Mouse (Mus musculus) lung, postnatal 4 days (tissue): ENCODE measurements around the gene Ube2v1.

Experiments used
- DNase-seq, 2 experiments: peaks; one replicate each; pipeline ENCODE4 v3.0.0; 2021

The Ube2v1 gene

DNA sequence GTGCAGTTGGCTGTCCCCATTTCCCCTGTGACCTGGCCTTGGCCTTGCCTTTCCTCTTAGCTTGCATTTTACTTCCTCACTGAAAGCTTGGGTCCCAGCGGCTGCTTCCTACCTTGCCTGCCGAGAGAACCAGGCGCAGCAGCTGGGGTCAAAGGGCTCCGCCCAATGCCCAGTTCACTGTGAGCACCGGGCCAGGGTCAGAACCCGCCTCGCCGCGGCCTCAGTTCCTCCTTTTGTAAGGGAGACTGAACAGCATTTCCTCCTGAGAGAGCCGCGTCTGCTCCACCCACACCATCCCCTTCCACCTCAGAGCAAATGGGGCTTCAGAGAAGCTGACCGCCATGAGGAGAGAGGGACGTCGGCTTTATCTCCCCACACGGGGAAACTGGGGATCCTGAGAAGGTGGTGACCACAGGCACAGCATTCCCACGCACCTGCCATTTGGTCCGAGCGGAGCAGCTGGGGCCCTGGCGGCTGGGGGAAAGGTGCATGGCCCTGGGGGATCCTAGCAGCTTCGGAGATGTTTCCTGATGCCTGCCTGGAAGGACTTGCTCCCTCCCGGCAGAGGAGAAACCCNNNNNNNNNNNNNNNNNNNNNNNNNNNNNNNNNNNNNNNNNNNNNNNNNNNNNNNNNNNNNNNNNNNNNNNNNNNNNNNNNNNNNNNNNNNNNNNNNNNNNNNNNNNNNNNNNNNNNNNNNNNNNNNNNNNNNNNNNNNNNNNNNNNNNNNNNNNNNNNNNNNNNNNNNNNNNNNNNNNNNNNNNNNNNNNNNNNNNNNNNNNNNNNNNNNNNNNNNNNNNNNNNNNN is 42.9 kb downstream of the Ube2v1 start:
- DNase-seq = peak; percentile 83 to 86

DNA sequence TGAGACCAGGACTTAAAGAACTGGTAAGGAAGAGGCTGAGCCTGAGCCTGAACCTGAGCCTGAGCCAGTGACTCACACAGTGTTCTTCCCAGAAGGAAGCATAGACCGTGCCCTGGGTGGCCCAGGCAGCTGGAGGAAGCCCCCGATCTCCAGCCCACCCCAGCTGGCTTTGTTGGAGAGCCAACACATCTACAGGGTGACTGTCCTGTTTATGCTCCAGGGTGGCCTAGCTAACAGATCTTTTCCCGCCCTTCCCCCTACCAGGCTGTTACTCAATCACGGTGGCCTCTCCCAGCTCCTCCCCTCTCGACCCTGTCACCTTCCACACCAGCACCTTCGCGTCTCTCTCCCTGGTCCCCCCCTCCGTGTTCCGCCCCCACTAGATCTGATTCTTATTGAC is 44.9 kb downstream of the Ube2v1 start:
- peak; percentile 64 to 87 for DNase-seq

DNA sequence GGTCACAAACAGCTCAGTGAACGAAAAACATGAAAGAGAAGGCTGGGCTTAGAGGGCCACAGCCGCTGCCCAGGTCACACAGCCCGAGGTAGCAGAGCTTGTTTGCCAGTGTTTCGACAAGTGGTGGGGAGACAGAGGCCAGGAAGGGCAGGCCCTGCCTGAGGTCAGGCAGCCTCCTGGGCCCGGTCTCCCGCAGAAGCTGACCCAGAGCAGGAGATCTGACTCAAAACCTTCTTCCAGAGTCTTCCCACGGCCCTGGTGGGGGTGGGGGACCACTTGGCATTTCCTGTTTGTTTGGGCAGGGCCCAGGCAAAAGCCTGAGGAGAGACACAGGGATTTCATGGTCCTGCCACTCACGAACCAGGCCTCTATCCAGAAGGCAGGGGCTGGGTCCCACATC is 45.9 kb downstream of the Ube2v1 start:
- peak; percentile 78 to 90 for DNase-seq

DNA sequence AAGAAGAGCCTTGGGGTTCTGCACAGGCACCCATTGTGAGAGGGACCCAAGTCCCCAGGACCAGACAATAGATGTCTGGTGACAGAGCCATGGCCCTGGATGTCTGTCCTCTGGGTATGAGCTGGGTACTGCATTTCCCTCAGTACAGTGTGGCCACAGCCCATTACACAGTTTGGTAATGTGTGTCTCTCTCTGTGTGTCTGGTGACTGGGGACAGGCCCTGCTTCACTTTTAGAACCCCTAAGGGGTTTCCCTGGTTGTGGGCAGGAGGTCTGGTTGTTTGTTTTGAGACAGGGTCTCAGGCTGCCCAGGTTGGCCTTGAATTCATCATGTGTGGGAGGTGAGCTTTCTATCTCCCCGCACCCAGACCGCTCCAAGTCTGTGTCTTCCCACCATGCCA is 46.6 kb downstream of the Ube2v1 start:
- no peak for DNase-seq

DNA sequence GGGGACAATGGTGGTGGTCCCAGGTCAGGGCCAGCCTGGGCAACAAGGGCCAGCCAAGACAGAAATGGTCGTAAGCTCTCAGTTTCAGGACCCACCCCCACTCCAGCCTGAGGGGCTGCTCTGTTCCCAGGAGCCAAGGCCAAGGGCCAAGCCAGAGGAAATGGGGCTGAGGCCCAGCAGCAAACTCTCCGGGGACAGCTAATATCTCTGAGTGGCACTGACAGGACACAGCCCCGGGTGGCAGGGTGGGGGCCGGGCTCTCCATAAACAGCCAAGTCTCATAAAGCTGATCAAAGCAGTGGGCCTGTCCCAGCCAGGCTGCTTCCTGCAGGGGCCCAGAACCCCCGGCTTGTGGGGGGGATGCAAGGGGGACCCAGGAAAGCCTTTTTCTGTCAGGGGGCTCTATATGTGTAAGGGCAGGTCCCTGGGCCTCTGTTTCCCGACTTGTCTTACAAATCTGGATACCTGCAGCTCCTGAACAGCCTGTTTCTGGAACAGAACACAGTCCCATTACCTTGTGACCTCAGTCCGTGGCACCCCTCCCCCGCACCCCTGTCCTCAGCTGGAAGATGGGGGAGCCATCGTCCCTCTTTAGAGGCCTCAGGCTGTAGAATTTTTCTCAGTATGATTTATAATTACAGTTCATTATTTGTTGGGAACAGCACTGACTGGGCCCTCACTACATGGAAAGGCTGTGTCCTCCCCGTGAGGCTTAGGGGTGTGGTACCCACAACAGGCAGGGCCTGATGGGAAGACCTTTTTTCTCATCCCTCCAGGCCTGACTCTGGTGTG is 48.5 kb downstream of the Ube2v1 start:
- DNase-seq = peak; percentile 84 to 95

DNA sequence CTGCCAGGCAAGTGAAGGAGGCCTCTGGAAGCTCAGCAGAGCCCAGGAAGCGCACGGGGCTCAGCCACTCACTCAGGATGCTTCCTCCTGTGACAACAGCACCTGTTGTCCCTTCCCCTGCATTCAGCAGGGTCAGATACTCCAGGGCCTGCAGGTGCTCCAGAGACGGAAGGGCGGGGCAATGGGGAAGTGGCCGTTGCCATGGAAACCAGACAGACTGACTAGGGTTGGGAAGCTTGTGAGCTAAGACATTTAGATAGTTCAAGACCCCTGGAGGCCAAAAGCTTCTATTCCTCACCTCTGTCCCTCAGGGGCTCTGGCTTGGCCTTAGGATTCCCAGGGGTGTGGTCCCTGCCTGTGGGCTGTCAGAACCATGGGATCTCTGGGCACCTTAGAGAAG is 53.4 kb downstream of the Ube2v1 start:
- DNase-seq = peak in 1 of 2 experiments; percentile 62

DNA sequence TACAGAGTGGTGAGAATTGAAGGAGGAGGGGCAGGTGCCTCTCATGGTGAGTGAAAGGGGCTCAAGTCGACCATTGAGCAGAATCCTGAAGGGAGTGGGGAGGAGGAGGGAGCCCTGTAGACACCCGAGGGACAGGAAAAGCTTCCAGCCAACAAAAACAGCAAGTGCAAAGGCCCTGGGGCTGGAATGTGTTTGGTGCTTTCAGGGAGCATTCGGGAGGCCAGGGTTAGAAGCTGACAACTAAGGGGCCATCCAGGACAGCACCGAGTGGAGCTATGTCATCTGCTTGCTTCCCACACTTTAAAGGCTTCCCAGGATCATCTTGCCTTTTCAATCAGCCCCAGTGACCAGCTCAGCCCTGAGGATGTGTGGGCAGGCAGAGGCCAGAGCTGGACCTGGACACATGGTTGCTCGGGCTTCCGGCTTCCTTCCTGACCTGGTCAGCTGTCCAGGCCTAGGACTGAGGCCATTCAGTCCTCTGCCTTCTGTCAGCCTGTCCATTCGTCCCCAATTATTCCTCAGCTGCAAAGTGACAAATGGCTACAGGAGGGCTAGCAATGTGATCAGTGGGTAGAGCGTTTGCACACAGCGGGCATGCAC is 54.6 kb downstream of the Ube2v1 start:
- DNase-seq = no peak

DNA sequence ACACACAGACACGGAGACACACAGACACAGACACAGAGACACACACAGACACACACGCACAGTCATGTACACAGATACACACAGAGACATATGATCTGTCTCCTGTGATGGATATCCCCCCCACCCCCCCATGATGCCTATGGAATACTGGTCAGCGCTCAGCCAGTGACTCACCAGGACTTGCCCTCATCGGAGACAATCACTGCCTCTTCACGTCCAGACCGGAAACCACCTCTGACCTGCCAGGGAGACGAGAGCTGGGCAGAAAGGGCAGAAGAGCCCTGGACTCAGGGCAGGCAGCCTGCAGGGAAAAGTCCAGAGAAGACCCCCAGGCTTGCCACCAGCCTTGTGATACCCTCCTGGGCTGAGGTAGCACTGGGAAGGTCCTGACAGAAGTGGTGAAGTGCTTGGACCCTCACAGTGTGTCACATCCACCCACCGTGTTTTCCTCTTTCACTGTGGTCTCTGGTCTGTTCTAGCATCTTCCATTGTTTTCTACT is 55.7 kb downstream of the Ube2v1 start:
- no peak for DNase-seq

DNA sequence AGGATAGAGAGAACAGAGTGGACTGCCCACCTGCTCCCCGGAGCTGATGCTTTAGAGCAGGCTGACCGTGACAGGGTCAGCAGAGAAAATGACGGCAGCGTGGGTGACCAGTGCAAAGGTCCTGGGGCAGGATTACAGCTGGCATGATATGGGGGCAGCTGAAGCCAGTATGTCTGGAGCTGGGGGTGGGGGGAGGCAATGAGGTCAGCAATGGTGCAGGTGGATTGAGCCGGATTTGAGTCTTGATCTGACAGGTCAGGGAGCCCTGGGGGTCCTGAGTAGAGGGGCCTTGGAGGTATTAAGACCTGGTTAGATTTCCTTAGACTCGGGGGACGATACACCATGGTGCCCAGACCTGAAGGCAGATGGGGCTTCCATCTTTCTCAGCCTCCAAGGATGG is 56.3 kb downstream of the Ube2v1 start:
- DNase-seq = no peak

DNA sequence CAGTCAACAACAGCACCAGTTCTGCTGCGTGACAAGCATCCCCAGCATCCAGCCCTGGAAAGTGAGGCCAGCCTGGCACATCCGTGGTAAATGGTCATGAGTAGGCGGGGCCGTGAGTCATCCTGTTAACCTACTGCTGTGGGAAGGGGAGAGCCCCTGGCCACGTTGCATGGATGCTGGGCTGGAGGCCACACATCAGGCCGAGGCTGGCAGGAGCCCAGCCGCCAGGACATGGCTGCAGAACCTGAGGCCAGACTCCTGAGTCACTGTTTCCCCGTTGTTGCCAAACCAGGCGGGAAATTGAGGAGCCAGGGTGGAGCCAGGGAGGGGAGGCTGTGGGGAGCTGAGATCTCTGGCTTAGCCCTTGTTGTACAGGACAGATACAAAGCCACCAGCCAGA is 57.1 kb downstream of the Ube2v1 start:
- DNase-seq = peak; percentile 51 to 78

DNA sequence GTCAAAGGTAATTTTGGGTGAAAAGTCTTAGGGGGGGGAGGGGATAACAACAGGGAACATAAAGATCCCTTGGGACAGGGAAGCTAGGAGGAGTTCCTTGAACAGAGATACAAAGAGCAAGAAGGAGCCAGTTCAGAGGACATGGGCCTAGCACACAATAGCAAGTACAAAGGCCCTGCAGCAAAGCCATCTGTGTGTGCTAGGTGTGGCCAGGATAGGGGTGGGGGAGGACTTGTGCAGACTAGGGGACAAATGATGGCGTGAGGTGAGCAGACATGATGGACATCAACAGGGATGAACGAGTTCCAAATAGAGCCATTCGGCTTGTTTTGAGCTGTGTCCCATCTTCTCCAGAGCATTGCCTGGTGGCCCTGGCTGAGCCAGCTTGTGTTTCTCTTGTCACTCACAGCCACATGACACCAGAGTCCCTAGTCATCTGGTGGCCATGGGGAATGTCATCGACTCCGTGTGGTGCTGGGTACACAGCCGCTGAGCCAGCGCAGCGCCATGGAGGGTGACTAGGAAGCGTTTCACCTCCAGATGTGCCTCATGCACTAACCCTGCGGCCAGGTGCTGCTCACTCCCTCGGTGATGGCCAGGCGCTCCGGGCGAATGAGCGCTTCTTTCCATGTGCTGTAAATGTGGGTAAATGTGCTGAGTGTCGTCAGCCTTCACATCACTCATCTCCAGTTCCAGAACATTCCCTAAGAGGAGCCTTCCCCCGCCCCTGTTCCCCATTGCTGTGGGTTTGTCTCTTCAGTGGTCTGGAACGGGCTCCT is 60.3 kb downstream of the Ube2v1 start:
- no peak for DNase-seq

DNA sequence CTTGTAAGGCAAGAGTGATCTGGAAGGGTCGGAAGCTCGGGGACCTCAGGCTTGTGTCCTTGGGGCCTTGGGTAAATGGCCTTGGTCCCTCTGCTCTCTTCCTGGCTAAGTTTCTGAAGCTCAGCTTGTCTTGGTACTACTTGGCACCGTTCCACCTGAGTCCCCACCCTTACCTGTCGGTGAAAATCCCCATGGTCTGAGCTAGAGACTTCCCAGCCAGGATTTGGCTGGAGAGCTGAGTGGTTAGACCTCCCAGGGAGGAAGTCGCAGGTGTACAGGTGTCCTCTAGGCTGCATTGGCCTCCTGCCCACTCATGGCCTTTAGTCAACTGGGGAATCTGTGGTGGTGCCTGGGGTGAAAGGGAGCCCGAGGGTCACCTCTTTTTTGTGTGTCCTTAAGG is 61.1 kb downstream of the Ube2v1 start:
- no peak for DNase-seq

DNA sequence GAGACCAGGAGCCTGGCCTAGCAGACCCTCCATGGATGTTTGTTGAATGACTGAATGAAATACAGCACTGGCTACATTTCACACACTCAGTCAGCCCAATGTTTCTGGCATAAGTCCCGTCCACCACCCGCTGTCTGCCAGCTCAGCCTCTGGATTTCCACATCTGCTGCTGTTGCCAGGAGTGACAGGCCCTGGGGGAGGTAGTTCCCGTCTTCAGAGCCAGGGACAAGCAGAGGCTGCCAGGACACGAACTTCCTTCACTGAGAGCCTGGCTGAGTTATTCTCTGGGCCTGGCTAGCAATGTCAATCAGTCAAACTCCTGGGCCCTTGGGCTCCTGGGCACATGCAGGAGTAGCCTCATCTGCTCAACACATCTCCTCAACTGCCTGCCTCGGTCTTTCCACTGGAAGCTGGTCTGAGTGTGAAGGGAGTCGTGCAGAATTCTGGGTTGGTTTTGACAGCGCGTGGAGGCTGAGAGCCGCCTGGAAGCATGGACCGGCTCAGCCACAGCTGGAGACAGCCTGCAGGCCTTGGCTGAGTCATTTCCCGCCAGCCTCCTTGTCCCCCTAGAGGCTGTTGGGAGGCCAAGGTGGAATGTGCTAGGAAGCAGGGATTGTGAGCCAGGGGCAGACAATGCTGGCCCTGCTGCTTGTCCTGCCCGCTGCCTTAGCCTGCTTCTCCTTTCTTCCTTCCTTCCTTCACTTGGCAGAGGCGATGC is 61.8 kb downstream of the Ube2v1 start:
- DNase-seq = peak; percentile 79 to 91

DNA sequence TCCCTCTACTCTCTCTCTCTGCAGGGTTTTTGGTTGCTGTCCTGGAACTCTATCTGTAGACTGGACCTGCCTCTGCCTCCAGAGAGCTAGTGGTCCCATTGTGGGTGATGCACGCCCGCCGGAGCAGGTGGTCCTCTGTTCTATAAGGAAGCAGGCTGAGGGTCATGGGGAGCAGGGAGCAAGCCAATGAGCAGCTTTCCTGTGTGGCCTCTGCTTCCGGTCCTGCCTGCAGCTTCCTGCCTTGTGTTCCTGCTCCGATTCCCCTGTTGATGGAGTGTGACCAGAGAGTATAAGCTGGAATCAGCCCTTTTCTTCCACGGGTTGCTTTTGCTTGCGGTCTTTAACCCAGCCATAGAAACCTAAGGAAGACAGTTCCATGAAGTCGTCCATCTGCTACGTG is 63.8 kb downstream of the Ube2v1 start:
- DNase-seq = no peak

DNA sequence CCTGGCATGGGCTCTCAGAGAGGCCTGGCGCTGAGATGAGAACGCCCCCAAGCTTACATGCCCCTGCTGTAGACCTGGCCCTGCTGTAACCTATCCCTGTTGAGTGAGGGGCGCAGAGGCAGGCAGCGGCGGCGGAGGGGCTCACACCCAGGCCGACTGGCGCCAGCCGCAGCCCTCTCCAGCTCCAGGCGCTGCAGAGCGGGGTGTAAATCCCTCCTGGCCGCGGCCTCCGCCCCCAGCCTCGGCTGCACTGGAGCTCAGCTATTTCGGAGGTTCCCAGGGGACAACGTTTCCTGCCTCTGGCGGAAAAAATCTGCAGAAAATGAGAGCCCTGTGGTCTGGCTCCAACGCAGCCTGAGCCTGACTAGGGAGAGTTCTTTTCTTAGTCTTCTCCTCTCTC is 66.2 kb downstream of the Ube2v1 start:
- DNase-seq = peak; percentile 57 to 78

DNA sequence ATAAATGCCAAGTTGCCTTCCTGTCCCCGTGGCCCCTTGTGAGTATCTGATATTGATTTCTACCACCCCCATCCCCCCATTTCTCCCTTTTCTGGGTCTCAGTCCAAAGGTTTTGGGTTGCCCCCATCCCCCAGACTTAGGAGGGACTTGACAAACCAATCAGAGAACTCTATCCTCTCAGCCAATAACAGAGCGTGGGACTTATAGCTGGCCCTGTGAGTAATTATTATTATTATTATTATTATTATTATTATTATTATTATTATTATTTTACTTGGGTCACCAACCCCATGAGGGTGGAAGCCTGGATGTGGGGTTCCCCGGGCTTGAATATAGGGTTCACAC is 66.6 kb downstream of the Ube2v1 start:
- DNase-seq = no peak

DNA sequence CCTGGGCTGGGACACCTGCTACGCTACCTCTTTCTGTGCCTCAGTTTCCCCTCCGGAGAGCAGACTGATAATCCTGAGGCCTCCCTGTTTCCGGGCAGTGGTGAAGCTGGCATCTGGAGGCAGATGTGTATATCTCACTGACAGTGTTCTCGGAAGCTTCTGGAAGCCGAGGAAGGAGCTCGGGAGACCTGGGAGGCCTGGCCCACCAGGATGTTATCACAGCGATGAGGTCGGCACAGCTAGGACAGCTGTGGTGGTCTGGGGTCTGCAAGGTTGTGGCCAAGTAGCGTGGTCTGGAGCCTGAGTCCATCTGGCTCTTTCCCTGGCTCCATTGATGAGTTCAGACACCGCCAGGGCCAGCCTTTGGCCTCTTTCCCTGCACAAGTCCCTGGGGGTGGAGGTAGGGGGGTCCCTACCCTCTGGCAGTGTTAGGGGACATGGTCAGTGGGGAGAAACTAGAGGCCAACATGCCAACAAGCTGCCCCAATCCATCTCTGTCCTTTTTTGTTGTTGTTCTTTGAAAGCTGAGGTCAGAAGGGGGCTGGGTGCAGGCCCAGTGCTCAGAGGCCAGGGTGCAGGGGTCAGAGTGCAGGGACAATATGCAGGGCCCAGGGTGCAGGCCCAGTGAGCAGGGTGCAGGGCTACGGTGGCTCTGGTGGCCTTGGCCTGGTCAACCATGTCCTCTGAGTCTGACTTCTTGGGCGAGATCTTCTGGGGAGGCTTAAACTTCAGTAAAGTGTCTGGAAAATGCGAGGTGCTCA is 67.2 kb downstream of the Ube2v1 start:
- no peak for DNase-seq

DNA sequence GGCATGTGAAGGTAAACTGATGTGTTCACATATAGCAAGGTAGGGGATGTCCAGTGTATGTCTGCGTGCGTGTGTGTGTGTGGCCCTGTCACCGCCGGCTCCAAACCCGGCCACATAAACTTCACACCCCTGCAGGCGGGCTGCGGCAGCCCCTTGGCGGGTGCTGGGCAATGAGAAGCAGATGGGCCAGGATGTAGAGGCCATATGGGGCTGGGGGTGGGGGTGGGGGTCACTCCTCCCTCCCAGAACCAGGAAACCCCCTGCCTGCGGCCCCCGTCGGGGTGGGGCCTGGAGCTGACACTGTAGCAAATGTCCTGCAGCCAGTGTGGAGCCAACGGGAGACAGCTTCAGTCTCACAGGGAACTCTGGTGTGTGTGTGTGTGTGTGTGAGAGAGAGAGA is 68.2 kb downstream of the Ube2v1 start:
- DNase-seq = peak in 1 of 2 experiments; percentile 79

DNA sequence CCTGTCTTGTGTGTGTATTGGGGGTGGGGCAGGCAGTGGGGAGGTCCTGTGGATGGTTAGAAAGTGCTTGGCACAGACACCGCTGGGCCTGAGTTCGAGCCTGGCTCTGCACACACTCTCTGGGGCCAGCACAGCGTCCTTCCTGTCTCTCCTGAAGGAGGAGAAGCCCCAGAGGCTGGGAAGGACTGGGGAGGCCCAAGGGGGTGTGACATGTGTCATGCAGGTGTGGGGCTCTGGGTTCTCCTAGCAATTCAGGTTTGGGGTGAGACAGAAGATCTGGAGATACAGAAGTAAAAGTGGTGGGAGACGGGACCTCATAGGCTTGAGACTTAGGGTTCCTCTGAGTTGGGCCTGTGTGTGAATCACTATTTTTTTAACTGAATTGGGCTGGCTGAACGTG is 68.9 kb downstream of the Ube2v1 start:
- DNase-seq = no peak

DNA sequence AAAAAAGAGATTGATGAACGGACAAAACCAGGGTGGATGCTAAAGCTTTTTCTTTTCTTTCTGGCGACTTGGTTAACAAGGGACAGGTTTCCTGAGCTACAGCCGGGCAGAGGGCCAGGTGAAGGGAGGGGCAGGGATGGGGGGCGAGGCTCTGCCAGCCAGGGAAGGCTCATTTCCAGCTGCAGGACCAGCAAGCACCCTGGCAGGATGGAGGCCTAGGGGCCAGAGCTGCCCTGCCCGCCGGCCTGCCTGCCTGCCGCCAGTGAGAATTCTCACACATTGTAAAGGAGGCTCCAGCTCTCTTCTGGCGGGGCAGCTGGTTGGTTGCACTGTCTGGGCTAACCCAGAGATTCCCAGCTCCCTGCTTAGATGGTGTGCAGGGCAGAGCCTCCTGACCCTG is 69.8 kb downstream of the Ube2v1 start:
- peak in 1 of 2 experiments; percentile 52 for DNase-seq

DNA sequence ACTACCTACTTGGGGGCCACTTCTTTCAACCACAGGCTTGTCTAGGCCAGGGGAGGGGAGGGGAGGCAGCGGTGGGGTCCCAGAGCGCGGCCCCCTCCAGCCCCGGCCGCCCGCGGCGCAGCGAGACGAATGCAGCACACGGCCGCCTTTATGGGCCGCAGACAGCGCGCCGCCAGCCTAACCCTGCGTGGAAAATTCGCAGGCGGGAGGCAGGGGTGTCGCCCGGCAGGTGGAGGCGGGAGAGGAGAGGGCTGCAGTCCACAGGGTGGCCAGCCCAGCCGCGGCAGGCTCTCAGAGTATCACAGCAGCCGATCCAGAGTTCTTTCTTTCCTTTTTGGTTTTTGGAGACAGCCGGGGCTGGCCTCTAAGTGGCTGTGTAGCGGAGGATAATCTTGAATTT is 72.5 kb downstream of the Ube2v1 start:
- DNase-seq = no peak
